Mouse (Mus musculus) mesoderm, embryonic 11.5 days (tissue): Measurements from ENCODE around the gene Ceacam18.
"Not testable (repeated sequence)": the region's sequence is repeated elsewhere in the genome, so short reads cannot be mapped to it uniquely, and the experiment has no call there.

Source experiments
- DNase-seq: peaks from one replicate; pipeline ENCODE4 v3.0.0-alpha.2; 2012; ENCODE audit warnings: low read depth, low spot score

The Ceacam18 gene

DNA sequence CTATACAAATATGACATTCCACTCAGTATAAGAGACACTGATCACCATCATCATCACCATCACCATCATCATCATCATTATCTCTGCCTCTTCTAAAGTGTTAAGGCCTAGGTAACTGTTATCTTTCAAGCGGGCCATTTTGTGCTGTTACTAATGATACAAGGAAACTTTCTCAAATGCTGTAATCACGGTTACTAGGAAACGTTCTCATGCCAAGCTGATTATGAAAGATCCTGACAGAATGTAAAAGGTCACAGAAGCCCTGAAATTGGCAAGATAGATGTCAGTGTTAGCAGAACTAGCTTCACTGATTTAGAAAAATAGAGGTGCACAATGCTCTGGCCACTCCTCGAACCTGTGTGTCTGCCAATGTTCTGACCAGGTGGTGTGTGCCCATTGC lies 32.7 kb downstream of the Ceacam18 start:
- DNase-seq, result not testable (repeated sequence)

DNA sequence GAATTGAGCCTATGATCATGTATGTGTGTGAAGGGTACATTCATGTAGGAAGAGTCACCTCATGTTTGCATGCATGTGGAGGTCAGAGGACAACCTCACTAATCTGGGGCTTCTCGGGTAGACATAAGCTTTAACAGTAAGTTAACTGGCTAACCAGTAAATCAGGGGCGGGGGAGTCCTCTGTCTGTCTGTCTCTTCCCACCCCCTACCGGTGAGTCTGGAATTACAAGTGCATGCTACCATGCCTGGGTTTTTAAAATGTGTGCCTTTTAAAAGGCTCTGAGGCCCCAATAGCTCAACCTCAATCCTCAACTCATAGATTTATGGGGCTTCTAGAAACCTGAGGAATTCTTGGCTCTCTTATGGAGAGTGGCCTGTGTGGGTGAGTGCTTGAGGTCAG lies 34.1 kb downstream of the Ceacam18 start:
- DNase-seq, result peak; percentile 37

DNA sequence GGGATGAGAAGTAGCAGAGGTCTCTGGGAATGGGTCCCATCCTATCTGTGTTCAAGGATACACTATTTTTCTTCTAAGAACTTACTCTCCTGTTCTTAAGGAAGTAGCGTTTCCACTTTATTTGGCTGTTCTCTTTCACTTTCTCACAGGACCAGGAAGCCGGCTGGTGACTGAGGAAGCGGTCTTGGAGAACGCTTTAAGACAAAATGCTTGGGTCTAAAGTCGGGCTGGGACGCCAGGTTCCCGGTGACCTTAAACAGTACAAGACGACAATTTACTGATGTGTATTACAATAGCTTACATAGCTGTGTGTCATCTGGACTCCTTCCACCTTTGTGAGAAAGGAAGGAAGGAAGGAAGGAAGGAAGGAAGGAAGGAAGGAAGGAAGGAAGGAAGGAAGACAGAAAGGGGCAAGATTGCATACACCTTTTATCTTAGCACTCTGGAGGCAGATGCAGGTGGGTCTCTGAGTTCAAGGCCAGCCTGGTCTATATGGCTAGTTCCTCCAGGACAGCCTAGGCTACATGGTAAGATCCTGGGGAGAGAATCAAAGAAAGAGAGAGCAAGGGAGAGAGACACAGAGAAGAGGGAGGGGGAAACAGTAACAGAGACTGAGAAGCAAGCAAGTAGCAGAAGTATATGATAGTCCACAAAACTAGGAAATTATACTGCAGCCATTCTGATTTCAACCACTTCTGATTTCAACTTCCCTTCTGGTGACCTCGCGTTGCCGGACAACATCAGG lies 36.7 kb downstream of the Ceacam18 start:
- no peak for DNase-seq

DNA sequence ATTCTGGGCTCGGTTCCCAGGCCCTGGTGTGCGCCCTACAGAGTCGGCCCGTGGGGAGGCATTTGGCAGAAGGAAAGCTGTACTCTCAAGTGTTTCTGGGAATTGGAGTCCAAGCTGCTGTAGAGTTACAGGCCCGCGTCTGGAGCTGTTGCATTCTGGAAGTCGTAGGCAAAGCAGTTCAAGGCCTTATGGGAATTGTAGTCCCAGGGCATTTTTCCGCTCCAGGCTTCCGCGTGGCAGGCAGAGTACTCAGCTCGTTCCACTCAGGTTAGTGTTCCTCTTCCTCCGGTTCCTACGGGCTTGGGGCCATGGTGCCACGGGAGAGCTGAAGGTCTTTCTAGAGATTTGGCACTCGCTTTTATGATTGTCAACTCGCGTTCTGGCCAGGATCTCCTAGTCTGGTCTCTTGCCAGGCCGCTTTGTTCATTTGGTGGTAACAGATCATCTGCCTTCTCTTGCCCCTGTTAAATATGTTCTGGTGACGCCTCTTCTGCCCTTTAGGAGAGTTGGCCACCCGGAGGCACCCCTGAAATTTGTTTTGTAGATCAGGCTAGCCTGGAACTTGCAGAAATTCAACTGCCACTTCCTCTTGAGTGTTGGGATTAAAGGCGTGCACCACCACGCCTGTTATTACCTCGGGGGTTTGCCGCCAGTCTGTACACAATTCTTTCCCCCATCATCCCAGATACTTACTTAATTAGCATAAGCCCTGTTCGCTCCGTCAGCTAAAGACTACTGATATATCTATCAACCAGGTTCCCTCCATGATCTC lies 37.5 kb downstream of the Ceacam18 start, which contains the start of gene Ctu1:
Gene Ctu1, plus strand, starts transcription at position 208 of the 772 bp plus-strand sequence.
- DNase-seq, result peak; percentile 88

DNA sequence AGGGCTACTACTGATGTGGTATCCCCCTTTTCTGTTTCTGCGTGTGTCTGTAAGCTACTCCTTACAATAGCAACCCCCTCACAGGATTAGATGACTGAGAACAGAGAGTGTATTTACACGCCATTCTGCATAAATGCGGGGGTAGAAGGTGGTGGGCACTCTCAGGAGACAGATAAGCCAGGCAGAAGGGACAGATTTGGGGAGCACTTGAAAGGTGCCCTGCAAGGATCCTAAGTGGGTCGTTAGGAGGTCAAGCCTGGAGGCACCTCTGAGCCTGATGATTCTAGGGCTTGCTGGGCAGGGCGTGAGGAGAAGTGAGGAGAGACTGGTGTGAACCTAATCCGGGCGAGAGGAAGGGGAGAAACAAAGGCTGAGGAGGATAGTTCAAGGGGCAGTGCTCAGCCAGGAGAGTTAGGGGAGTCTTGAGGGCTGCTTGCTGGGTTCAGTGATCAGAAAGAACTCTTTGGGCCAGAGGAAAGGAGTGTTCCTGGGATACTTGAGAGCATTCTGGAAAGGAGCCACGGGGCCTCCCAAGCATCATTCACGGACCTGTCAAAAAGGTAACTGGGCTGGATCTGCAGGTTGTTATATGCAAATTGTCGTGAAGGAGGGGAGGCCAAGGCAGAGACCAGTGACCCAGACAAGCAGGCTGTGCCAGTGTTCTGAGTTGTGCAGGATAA lies 38.2 kb downstream of the Ceacam18 start:
- peak; percentile 11 for DNase-seq

DNA sequence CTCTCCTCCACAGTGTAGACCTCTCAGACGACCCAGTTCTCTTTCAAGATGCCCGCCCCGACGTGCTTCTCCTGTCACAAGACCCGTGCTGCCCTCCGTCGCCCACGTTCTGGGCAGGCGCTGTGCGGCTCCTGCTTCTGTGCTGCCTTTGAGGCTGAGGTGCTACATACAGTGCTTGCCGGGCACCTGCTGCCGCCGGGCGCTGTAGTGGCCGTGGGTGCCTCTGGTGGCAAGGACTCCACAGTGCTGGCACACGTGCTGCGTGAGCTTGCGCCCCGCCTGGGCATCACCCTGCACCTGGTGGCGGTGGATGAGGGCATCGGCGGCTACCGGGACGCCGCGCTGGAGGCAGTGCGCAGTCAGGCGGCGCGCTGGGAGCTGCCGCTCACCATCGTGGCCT lies 40.6 kb downstream of the Ceacam18 start:
- no peak for DNase-seq

DNA sequence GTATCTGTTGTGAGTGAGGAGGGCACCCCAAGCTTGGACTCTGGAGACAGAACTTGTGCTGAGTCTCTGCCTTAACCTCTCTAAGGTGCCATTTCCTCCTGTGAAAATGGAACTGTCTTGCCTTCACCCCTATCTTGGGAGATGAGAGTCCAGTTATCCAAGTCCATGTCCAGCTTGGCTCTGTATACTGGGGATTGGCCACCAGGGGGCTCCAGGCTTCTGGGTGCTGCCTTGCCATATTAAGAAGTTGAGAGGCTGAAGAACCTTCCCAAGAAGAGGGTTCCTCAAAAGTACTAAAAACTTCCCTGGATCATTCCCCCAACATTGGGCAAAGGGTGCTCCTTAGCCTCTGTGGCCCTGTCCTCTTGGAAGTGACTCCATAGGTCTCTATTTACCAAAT lies 44.0 kb downstream of the Ceacam18 start:
- DNase-seq, result peak; percentile 30

DNA sequence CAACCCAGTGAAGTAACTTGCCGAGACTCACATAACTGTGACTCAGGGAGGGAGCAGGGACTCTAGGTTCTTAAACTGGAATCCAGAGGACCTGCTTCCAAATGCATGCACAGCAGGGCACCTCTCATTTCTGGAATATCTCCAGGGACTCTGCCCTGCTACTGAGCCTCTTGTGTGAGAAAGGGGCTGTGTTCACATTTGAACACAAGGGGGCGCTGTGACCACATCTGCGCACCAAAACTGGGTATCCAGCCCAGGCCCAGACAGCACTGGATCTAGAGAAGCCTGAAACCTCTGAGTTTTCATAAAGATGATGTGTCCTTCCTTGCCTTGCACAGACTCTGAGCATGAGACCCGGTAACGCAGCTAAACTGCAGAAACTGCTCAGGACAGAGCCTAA lies 46.5 kb downstream of the Ceacam18 start:
- DNase-seq, result peak; percentile 73

DNA sequence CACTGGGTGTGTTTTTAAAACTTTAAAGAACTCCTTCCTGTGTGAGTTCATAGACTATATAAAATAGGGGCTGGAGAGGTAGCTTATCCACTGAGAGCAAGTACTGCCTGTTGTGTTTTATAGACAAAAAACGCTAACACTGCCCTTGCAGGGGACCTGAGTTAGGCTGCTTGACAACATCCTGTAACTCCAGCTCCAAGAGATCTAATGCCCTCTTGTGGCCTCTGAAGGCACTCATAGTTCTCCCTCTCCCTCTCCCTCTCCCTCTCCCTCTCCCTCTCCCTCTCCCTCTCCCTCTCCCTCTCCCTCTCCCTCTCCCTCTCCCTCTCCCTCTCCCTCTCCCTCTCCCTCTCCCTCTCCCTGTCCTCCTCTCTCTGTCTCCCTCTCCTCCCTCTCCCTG lies 48.0 kb downstream of the Ceacam18 start:
- DNase-seq, result not testable (repeated sequence)

DNA sequence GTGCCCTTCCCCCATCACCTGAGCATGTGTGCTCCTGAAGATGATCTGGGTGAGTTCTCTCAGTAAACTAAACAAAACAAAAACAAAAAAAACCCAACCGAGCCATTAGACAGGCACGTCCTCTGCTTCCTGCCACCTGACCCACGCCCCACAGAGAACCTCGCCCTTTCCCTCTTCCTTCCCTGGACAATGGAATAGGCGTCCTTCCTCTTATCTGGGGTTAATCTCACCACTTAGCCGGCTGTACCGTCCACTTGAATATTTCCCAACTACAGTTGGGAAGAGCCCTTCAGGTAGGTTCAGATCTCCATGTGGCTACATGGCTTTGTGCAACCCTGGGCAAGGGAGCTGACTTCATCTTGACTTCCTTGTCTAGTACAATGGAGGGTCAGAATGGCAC lies 50.6 kb downstream of the Ceacam18 start:
- no peak for DNase-seq

DNA sequence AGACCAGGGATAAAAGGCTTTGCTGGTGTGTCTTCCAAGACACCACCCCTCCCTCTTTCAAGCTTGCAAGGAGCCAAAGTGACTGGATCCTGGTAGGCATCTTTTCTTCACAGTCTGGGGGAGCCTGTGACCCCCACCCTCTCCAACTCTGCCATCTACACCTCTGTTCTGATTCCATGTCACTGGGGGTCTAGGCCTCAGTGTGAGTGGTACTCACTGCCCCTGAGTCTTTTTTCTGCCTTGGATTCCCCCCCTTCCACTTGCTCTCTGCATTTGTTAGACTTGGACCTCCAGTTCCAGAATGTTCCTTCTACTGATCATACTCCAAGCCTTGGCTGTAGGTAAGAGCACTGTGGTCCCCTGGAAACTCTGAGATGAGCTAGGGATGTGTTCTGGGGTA lies 55.6 kb downstream of the Ceacam18 start, which contains the start of gene Klk14:
Gene Klk14, plus strand, starts transcription at position 301 of the 400 bp plus-strand sequence.
- DNase-seq, result no peak
